Mouse (Mus musculus) cortical plate, adult 2 months (tissue): ENCODE data around the gene Gskip. TPM values are rescaled to one million over a fixed set of nuclear protein-coding genes. Genes with fewer than 3 reads are reported as not detected.

ENCODE experiments used
- H3K27ac ChIP-seq: fragments of 200-500 bp; 2 replicates; pipeline ENCODE4 v1.5.1; 2012; ENCODE audit warnings: low read length, control low read depth, inconsistent platforms; ENCODE audit not compliant: insufficient read depth
- H3K4me1 ChIP-seq: fragments of 200-500 bp; 2 replicates; pipeline ENCODE4 v1.6.1; 2011; ENCODE audit warnings: low read length; ENCODE audit not compliant: control insufficient read depth, insufficient read depth
- H3K4me3 ChIP-seq: fragments of 200-500 bp; 2 replicates; pipeline ENCODE4 v1.5.1; 2011; ENCODE audit warnings: mild to moderate bottlenecking, low read length, control low read depth; ENCODE audit not compliant: insufficient read depth
- CTCF ChIP-seq: fragments of 200-500 bp; IDR thresholded peaks from 2 replicates; pipeline ENCODE4 v1.5.1; 2011; ENCODE audit warnings: mild to moderate bottlenecking, control low read depth, low read length; ENCODE audit not compliant: insufficient read depth; ENCODE audit errors: extremely low read depth
- POLR2A ChIP-seq: fragments of 200-500 bp; IDR thresholded peaks from 2 replicates; pipeline ENCODE4 v1.6.1; 2011; ENCODE audit warnings: mild to moderate bottlenecking, low read length, control low read depth; ENCODE audit not compliant: insufficient read depth; ENCODE audit errors: extremely low read depth
- polyA plus RNA-seq: library from polyadenylated mRNA; depleted of rRNA; stranded (reverse); fragments of >200 nt; gene quantifications from 2 replicates; pipeline ENCODE4 v1.2.3, GENCODE M21; 2012; rRNA removed

The Gskip gene
- 22.5 and 23.2 TPM in 2 replicates for polyA plus RNA-seq

DNA sequence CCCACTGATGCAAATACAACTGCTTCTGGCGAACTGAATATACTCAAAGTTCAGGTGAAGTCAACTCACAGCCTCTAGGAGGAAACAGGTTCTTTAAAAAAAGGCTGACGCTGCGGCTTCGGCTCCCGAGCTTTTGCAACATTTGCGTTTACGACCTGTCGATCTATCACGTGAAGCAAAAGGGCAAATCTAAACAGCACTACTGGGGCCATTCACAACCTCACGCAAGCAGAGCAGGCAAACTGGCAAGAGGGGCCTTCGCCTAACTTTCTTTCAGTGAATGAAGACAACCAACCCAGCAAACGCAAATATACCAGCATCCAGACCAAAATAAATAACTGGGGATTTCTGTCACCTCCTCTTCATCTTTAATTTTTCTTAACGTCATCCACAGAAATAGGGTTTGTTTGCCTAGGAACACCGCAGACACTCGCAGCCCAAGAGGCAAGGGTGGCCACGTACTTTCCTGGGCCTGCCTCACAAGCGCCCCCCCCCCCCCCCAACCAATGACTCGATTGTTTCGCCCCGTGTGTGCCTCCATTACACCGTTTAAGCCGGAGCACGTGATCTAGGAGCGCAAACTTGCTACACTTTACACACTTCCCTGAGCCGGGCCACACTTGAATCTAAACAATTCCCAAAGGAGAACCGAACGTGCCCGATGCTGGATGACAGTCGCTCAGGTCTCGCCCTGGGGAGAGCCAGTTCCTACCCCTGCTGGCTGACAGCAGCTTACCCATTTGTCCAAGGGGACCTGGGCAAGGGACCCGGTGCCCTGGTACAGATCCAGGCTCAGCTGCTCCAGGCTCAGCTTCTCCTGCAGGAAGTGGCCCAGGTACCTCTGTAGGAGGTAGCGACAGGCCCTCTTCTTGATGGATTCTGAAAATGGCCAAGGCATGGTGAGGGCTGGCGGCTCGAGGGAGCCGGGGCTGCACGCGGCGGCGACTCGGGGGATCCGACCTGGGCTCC lies at the start of gene Gskip:
Gene Gskip, plus strand, starts transcription at position 897 of the 969 bp plus-strand sequence.
- H3K4me3 ChIP-seq: peak within 1 kb of the TSS; percentile 72
- TF ChIP-seq CTCF (no peak), POLR2A (0 out of 2 replicates have a peak, but pooled peaks have one; percentile 27)
- peak within 1 kb of the TSS; percentile 48 for H3K27ac ChIP-seq
- H3K4me1 ChIP-seq: peaks cover 3% of the 10 kb centered on the region; the same call in 1 of the 2 replicates

DNA sequence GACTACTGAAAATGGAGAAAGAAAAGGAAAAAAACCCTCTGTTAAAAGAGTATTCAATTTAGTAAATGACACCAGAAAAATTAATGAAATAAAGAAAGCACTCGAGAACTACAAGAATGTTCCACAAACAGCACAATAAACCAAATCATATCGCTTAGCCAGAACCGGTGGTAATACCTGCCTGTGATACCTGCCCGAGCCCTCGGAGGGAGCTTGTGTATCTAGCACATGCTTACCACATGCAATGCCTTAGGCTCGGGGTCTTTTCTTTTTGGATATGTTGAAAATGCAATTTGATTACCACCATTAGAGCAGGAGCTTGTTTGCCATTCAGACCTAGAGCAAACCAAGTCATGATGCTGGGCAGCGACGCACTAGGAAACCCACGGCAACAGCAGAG lies 48.1 kb upstream of the Gskip start:
- TF ChIP-seq POLR2A (no peak), CTCF (no peak)
- Histone ChIP-seq H3K4me1 (no peaks in the 10 kb centered on the region), H3K27ac (no peak overlapping the region), H3K4me3 (no peak overlapping the region)

DNA sequence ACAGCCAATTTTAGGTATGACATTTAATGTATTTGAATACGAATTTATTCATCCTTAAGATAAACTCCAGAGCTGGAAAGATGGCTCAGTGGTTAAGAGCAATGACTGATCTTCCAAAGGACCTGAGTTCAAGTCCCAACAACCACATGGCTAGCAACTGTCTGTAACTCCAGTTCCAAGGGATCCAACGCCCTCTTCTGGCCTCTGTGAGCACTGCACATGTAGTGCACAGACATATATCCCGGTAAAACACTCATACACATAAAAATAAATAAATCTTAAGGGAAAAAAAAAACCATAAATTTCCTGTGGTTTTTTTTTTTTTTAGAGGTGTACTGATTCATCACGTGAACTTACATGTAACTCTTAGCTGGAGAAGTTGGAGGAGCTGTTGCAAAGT lies 47.1 kb upstream of the Gskip start:
- H3K4me3 ChIP-seq: no peak overlapping the region

DNA sequence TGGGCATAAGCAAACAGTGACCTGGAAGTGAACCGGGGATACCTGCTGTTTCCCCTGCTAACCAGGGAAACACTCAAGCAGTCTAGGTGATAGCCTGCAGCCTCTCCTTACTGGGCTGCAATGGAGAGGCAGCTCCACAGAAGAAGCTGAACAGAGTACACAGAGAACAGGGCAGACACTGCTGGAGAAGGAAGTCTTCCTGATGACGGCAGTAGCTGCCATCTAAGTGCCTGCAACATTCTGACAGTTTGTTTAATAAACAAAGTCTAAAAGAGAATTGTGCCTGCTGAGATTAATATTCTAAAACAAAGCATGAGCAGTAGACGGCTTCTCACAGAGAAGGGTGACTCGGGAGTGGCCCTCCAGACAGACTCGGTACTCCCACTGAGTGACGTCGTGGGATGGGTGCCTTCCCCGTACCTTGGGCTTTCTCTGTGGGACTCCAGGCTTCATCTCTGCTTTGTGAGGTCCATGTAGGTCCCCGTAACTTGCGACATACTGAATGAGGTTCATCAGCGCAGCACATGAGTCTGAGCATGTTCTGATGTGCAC lies 41.8 kb upstream of the Gskip start:
- TF ChIP-seq POLR2A: no peak
- Histone ChIP-seq H3K27ac (no peak overlapping the region), H3K4me3 (no peak overlapping the region), H3K4me1 (no peaks in the 10 kb centered on the region)

More for the DNA sequence above, 47.1 kb upstream of the Gskip start:
- no peaks in the 10 kb centered on the region for H3K4me1 ChIP-seq
- H3K27ac ChIP-seq: no peak overlapping the region
- TF ChIP-seq POLR2A (no peak), CTCF (no peak)

DNA sequence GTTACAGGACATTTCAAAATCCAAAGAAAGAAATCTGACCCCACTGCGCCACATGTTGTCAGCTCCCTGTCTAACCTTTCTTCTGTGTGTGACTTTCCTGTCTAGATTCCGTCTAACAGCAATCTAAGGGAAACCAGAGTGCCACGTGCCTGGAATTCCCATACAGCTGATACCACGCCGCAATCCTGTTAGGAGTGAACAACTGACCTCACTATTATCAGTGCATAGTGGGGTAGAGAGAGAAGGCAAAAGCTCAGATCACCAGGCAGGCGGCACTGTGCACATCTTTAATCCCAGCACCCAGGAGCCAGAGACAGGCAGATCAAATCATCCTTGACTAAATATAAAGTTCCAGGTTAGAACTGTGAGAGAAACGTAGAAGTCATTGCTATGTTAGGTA lies 28.8 kb upstream of the Gskip start:
- Histone ChIP-seq H3K4me3 (no peak overlapping the region), H3K4me1 (no peaks in the 10 kb centered on the region), H3K27ac (no peak overlapping the region)
- TF ChIP-seq CTCF (no peak), POLR2A (no peak)

DNA sequence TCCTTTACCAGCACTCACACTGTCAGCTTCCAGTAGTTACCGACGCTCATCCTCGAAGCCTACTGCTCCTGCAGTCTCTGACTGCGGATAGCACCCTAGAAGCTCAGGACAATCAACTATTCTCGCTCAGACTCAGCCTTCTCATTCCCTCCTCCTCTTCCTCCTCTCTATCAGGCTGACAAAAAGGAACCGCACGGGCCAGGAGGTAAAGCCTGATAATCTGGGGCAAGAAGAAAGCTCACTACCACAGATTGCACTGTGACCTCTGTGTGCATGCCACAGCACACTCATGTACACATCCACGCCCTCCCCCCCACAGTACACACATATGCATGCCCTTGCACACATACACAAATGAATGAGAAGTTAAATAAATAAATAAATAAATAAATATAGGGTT lies 8.4 kb upstream of the Gskip start:
- H3K4me3 ChIP-seq: no peak overlapping the region

DNA sequence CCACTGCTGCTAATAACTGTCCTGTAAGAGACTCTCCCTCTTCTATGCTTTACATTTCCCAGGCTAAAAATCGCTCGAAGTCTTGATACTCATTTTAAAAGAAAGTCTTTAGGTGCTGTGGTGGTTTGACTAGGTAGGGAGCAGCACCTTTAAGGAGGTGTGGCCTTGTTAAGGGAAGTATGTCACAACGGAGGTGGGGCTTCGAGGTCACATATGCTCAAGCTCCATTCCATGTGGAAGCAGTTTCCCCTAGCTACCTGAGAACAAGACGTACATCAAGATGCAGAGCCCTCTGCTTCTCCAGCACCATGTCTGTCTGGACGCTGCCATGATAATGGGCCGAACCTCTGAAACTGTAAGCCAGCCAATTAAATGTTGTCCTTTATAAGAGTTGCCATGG lies 6.4 kb upstream of the Gskip start:
- no peak overlapping the region for H3K4me3 ChIP-seq
- TF ChIP-seq CTCF: no peak
- no peak for TF ChIP-seq POLR2A
- H3K4me1 ChIP-seq: peaks cover 3% of the 10 kb centered on the region; the same call in 1 of the 2 replicates
- H3K27ac ChIP-seq: no peak overlapping the region

More for the DNA sequence above, 8.4 kb upstream of the Gskip start:
- Histone ChIP-seq H3K4me1 (no peaks in the 10 kb centered on the region), H3K27ac (no peak overlapping the region)
- no peak for TF ChIP-seq POLR2A
- no peak for TF ChIP-seq CTCF

DNA sequence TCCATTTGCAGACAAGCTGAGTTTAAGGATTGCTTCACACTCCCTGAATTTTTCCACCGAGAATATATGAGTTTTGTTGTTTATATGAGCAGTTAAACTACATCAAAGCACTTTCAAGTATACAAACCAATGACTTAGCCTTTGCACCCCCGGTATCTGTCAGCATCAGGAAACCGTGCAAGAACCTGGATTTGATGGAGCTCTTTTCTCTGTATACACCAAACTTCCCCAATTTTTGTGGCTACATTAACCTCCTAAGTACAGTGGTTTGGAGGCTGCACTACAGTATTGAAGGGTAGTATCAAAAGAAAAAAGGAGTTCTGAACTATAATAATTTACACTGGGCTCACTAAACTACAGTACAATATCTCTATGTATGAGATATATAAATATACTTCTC lies 5.9 kb upstream of the Gskip start:
- Histone ChIP-seq H3K4me1 (peaks cover 3% of the 10 kb centered on the region; the same call in 1 of the 2 replicates), H3K4me3 (no peak overlapping the region), H3K27ac (no peak overlapping the region)
- no peak for TF ChIP-seq CTCF
- no peak for TF ChIP-seq POLR2A

DNA sequence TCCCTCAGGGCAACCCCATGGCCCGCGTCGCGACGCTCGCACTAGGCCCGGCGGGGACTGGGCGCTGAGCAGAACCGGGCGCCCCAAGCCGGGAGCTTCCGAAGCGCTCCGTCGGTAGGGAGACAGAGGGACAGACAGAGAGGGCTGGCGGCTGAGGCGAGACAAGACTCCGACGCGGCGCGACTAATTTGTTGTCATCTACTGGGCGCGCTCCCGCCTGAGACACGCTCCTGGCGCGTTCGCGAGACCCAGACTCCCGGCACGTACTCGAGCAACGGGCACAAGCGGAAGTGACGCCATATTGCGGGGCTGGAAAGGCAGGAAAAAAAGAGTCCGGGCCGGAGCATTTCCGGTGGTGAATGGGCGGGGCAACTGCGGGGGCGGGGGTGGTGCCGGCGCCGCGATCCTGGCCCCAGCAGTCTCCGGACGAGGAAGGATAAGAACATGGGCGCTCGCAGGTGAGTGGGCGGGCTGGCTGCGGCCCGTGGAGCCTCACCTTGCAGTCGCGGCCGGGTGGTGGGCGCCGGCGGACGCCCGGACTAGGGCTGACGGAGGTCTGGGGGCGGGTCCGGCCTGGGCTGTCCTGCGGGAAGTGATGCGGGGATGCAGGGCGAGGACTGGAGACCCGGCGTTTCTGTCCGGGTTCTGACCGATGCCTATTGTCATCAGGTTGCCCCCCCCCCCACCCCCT lies 517 bp downstream of the Gskip start, which contains the start of gene Atg2b:
Gene Atg2b, minus strand, starts transcription at position 211 of the 691 bp plus-strand sequence.
- Histone ChIP-seq H3K4me1 (peaks cover 3% of the 10 kb centered on the region; the same call in 1 of the 2 replicates), H3K27ac (peak within 1 kb of the TSS; percentile 48)
- no peak for TF ChIP-seq CTCF
- peak; percentile 71 for TF ChIP-seq POLR2A

More for the DNA sequence above, 517 bp downstream of the Gskip start, which contains the start of gene Atg2b:
- peak within 1 kb of the TSS; percentile 72 for H3K4me3 ChIP-seq
